In the genomic region with DNA sequence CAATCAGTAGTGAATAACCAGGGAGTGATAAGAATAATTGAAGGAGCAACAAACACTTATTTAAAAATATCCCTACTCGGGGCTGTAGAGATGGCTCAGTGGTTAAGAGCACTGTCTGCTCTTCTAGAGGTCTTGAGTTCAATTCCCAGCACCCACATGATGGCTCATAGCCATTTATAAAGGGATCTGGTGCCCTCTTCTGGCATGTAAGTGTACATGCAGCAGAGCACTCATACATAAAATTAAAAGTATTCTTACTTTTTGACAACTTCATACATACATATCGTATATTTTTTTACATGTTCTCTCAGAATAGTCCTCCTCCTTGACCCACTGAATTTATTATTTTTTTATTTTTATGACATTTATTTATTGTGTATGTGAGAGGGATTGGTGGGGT, we compare ENCODE assay signal across 2 mouse cellular contexts.
TF ChIP-seq lines count a peak whose summit lies in the region.

No protein-coding gene starts in this region.

TF ChIP-seq in CH12.LX, 34 proteins besides CTCF, POLR2A, EP300 and RAD21 (continued from another document):
- no peak for TF ChIP-seq MAFK (IDR thresholded peaks at IDR 0.05; ENCODE audit: insufficient replicate concordance, low read length)
- TF ChIP-seq PAX5 (IDR thresholded peaks at IDR 0.05; ENCODE audit: low read length): no peak
- no peak for TF ChIP-seq MEF2A (IDR thresholded peaks at IDR 0.05; ENCODE audit: borderline replicate concordance, low read depth, low read length)
- TF ChIP-seq ZNF384 (IDR thresholded peaks at IDR 0.05; ENCODE audit: low read depth, low read length): no peak
TF ChIP-seq in CH12.LX: peak in this region for 0.

TF ChIP-seq in MEL, 35 proteins besides CTCF, POLR2A, EP300 and RAD21 (continued from another document):
- TF ChIP-seq ZC3H11A (IDR thresholded peaks at IDR 0.05; ENCODE audit: low read depth, low read length): peak; percentile 56
- TF ChIP-seq SMC3 (IDR thresholded peaks at IDR 0.05; ENCODE audit: low read depth, low read length): peak; percentile 53
- no peak for TF ChIP-seq ZKSCAN1 (IDR thresholded peaks at IDR 0.05; ENCODE audit: low read depth, low read length)
